Mouse (Mus musculus): Measurements from ENCODE around the gene Col25a1.

Gene Col25a1

GRCm38 (mm10) chr3:130465371-130465770, 334.1 kb downstream of the Col25a1 start:
- DNase-seq (ENCODE audit: low read depth, low spot score) = no peak

DNA sequence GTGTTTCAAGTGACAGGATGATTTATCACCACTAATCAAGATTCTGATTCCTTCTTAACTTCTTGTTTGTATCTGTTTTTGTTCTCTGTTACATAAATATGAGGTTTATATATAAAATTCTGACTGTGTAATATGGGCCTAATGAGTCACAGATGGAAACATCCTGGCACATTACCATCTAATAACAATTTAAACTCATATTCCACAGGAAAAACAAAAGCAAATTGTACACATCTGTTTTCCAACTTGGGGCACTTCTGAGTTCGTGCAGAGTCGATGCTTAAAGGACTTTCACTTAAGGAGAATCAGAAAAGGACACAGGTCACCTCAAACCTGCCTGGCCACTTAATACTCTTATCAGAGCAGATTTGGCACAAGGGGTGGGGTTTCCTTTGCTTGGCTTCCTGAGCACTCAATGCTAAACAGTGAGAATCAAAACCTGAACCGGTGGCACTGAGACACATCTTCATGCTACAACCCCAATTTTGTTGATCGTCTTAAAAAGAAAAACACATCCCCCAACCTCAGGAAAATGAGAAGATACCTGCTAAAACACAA, 342.0 kb downstream of the Col25a1 start:
- DNase-seq (ENCODE audit: low read depth, low spot score) = no peak

- DNase-seq (ENCODE audit: low read depth, low spot score) = no peak
Observed at GRCm38 (mm10) chr3:130473970-130474369, 342.7 kb downstream of the Col25a1 start.

DNA sequence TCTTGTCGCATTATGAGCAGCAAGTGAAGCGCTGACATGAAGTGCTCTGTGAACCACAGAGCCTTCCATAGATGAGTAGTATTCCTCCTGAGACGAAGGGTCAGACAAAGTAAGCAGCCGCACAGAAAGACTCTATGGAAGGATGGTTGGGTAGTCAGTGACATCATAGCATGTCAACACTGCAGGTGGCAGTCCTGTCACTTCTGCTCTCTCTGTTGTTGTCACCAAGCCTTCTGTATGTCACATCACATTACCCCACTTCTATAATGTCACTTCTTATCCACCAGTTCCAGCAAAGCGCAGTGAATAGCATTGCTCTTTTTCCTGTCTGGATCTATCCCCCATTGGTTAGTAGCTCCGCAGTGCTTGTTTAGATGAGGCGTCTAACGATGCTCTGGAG, 351.2 kb downstream of the Col25a1 start:
- no peak for DNase-seq (ENCODE audit: low read depth, low spot score)

DNA sequence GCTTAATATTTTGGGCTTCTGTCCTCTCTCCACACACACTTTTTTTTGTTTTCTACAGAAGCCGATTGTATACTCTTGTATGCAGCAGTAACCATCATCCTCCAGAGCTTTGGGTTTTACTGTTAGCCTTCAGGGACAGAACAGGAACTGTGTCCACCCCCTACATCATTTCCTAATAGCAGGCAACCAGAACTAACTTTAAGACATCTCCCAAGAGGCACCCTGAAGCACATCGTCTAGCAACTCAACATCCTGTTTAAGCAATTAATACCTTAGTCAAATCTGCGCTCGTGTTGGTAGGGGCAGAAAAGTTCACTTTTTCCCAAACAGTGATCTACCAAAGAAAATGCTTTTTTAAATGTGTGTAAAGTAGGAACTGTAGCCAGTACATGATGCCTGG, 357.5 kb downstream of the Col25a1 start:
- DNase-seq (ENCODE audit: low read depth, low spot score) = no peak

- no peak for DNase-seq (ENCODE audit: low read depth, low spot score)
Observed at GRCm38 (mm10) chr3:130494192-130494591, 362.9 kb downstream of the Col25a1 start.

- DNase-seq (ENCODE audit: low read depth, low spot score) = peak; percentile 20
Observed at GRCm38 (mm10) chr3:130494665-130495396, 363.5 kb downstream of the Col25a1 start.

- no peak for DNase-seq (ENCODE audit: low read depth, low spot score)
Observed at GRCm38 (mm10) chr3:130497036-130497435, 365.7 kb downstream of the Col25a1 start.

GRCm38 (mm10) chr3:130501713-130502112, 370.4 kb downstream of the Col25a1 start:
- DNase-seq (ENCODE audit: low read depth, low spot score) = no peak

GRCm38 (mm10) chr3:130508330-130508729, 377.0 kb downstream of the Col25a1 start:
- no peak for DNase-seq (ENCODE audit: low read depth, low spot score)

DNA sequence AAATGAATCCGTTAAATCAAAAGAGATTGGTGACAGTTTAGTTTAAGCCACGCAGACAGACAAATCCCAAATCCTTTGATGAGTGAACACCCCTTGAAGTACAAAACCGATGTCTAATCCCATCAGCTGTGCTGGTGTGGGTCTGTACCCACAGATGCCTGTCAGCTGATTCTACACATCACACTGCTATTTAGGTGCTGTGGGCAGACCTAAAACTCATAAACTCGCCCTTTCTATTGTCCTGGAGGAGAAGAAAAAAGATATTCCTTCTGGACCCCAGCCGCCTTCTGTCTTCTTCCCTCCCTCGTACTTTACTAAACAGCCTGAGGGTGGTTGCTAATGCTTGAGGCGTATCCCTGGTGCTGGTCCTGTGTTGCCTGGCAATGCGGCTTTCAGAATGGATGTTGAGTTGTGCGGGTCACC, 387.2 kb downstream of the Col25a1 start:
- no peak for DNase-seq (ENCODE audit: low read depth, low spot score)

DNA sequence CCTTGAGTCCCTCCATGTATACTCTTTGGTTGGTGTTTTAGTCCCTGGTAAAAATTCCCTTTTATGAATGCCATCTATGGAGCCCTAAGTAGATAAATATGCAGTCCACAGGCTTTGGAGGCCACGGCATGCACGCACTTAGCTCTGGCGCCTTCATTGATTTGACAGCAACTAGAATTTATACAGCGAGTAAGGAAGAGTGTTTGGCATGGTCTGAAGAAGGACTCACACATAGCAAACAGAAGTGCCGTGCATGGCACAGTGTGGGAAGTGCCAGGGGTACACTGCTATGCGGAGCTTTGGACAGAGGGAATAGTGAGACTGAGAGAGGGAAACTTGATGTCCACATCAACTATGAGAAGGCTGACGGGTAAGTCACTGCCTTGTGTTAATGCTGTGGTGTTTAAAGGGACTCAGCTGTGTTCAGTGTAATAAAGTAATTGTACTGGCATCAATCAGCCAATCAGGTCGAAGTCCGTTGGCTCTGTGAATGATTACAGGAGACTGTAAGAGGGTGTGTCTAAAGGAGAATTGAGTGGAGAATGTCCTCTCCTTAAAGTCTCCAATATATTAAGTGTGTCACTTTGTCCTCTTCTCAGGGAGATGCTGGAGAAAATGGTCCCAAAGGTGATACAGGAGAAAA, 390.7 kb downstream of the Col25a1 start:
- DNase-seq (ENCODE audit: low read depth, low spot score) = no peak

GRCm38 (mm10) chr3:130523019-130523418, 391.7 kb downstream of the Col25a1 start:
- DNase-seq (ENCODE audit: low read depth, low spot score) = no peak

DNA sequence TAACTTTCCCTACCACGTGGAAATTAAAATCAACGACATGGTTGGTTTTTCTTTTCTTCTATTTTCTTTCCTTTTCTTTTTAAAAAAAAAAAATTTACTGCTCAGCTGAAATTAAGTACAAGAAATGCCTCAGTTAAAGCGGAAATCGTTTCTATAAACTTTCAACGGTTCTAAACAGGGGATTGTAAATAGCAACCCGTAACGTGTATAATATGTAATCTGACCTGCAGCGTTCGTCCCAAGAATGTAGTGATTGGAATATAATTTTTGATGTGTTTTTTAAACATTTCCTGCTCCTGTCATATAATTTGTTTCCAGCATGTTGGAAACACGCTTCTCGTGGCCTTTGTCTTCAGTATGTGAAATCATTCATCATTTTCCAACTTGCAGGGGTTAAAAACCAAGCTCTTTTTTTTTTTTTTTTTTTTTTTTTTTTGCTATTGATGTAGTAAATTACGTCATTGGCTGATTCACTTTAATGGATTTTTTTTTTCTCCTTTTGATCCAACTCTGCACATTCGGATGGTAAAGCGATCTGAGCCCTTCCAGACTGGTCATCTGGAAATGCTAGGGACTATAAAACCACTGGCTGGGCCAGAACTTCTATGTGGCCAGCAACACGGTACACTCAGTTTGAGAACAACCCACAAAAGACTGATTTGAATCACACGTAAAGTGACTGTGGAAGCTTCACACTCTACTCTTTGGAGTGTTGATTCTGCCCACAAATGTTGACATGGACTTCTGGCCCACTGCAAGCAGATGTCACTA, 393.3 kb downstream of the Col25a1 start:
- no peak for DNase-seq (ENCODE audit: low read depth, low spot score)

GRCm38 (mm10) chr3:130535021-130535420, 403.7 kb downstream of the Col25a1 start:
- DNase-seq (ENCODE audit: low read depth, low spot score) = no peak

DNA sequence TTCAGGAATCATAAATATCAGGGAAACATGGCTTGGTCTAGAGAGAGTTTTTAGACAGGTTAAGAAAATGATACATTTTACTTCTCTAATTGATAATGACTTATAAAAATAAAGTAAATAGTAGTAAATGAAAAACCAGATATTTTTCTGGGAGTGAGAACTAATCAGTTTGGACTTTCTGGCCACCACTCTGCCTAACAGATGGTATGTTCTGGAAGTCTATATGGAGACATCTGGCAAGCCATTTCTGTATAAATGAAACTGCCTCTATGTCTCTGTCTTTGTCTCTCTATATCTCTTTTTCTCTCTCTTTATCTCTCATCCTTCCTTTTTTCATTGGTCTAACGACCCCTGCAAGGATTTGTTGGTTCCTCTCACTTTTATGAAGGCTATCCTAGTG, 410.2 kb downstream of the Col25a1 start:
- no peak for DNase-seq (ENCODE audit: low read depth, low spot score)

GRCm38 (mm10) chr3:130545995-130546394, 414.7 kb downstream of the Col25a1 start:
- no peak for DNase-seq (ENCODE audit: low read depth, low spot score)

DNA sequence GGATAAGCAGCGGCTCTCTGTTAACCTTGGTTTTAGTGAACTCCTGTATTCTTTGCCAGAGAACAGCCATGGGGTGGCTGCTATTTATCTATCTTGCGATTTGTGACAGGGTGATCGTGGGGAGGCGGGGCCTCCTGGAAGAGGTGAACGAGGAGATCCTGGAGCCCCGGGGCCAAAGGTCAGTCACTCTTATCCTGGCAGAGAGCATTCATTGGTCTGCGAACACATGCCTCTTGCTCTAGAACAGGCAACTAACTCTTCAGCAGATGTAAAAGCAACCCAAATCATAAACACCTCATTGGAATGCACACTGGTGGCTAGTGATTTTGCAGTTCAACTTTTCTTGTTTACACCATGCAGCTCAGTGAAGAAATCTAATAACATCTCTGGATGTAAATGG, 417.8 kb downstream of the Col25a1 start:
- DNase-seq (ENCODE audit: low read depth, low spot score) = no peak

DNA sequence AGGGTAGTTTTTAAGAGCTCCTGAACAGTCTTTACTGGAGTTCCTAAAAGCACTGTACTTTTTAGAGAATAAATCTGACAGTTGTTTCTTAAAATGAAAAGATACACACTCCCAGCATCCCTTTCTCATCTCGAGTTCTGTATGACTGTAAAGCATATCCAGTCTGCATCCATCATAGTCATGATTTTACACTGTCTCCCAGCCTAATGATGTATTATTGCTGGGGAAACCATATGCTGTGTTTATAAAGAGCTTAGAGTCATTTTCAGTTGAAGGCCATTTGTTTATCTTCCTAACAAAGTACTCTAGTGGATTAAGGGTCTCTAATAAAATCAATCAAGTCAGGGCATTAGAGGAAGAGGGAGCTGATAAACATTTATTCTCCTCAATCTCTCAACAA, 425.0 kb downstream of the Col25a1 start:
- DNase-seq (ENCODE audit: low read depth, low spot score) = no peak

DNA sequence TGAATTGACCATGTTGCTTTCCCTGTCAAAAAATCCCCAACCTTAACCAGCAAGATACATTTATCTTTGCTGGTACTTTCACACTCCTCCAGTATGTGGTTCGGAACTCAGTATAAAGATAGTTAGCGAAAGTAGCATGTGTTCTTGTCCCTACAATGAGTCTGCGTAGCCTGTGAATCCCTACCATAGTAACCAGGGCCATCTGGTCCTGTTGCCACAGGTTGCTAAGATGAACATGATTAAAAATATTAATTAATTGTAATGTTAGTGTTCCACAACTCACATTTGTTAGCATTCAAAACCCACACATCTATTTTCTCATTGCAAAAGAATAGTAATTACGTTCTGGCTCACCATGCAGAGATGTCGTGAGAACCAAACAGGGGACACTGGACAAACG, 434.3 kb downstream of the Col25a1 start:
- no peak for DNase-seq (ENCODE audit: low read depth, low spot score)

DNA sequence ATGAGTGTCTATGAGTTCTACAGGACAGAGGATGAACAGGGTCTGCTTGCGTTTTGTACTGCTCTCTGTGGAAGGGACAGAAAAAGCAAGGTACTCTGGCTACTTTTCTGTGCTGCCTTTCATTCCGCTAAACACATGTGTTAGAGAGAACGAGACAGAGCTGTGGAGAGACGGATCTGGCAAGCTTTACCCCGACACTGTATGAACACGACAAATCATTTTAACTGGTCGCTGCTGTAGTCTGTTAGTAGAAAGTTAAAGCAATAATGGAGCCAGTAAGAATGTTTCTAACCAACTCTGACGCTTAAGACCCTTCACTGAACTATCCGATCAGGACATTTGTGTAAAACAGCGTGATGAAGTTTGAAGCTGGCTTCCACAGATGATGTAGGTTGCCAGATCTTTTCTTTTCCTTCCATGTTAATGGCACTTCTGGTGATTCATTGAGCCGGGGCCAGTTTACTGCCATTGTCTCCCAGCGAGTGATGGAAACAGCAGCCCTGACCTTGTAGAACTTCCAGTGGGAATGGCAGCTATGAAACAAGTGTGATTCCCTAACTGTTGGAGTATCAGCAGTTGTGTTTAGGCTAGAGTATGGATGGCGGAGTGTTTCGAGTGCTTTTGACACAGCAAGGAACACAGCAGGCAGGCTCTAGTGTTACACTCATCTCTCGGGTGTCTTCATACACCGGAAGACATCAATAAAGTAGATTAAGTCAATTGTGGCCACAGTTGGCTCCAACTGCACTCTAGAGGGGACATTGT, 437.2 kb downstream of the Col25a1 start:
- DNase-seq (ENCODE audit: low read depth, low spot score) = no peak

GRCm38 (mm10) chr3:130573243-130573642, 441.9 kb downstream of the Col25a1 start:
- no peak for DNase-seq (ENCODE audit: low read depth, low spot score)

Data from WW6 (cell line).